Mouse (Mus musculus): Measurements from ENCODE around the gene Ttbk1.
"Not testable (repeated sequence)": the region's sequence is repeated elsewhere in the genome, so short reads cannot be mapped to it uniquely, and the experiment has no call there.

Ttbk1 gene

DNA sequence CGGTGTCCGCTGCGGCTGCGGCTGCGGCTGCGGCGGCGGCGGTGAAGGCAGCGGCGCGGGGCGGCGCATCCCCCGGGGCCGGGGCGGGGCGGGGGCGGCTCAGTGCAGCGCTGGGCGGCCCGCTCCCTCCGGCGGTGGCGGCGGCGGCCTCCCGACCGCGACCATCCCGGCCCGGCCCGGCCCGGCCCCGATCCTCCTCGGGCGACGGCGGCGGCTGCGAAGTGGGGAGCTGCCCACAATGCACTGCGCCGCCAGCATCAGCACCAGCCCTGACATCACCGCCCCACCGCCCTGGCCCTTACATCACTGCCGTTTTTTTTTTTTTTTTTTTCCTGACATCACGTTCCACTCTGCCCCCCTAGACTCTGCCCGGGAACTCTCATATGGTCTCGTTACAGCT is at the start of gene Ttbk1:
Gene Ttbk1, minus strand, starts transcription at position 245 of the 400 bp plus-strand sequence.
- no peak for DNase-seq (ENCODE audit: low spot score)

DNA sequence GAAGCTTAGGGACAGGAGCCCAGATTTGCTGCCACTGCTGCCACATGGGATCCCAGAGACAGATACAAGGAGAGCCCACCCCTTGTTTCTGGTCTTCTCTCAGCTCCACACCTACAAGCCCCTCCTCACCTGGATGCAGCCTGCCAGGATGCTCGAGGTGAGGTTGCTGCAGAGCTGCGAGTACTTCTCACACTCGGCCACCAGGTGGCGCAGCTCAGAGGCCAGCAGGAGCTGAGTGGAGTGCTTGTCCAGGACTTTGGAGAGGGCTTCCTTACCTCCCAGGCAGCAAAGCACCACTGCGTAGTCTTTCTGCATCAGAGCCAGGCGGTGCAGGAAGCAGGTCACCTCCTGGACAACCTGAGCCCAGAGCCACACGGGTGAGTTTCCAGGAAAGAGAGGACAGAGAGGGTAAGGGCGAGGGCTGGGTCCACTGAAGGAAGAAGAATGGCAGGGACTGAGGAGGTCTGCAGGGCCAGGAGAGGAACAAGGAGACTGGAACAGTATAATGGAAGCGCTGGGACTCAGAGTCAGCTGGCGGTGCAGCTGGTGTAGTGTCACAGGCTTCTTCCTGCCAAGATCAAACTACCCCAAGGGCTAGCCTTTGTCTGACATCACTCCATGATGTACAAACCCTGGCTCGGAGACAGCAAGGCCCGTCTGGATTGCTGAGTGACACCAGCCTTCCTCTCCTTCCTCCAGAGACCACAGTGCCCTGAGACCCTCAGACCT is 38.3 kb upstream of the Ttbk1 start:
- DNase-seq (ENCODE audit: low spot score) = no peak

DNA sequence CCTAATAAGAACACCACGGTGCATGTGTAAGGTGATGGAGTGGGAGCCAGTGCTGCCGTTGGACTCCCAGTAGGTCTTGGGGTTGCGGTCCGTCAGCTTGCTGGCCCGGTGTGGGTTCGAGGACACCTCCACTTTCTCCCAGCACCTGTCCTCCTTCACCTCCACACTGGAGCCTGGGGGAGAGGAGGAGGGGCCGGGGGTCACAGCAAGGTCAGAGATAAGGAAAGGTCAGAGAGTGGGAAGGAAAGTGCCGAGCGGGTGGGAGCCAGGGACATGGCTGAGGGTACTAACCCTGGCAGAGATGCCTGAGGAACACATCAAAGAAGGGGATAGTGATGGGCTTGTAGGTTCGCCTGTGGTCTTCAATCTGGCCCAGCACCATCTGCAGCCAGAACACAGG is 37.6 kb upstream of the Ttbk1 start:
- no peak for DNase-seq (ENCODE audit: low spot score)

DNA sequence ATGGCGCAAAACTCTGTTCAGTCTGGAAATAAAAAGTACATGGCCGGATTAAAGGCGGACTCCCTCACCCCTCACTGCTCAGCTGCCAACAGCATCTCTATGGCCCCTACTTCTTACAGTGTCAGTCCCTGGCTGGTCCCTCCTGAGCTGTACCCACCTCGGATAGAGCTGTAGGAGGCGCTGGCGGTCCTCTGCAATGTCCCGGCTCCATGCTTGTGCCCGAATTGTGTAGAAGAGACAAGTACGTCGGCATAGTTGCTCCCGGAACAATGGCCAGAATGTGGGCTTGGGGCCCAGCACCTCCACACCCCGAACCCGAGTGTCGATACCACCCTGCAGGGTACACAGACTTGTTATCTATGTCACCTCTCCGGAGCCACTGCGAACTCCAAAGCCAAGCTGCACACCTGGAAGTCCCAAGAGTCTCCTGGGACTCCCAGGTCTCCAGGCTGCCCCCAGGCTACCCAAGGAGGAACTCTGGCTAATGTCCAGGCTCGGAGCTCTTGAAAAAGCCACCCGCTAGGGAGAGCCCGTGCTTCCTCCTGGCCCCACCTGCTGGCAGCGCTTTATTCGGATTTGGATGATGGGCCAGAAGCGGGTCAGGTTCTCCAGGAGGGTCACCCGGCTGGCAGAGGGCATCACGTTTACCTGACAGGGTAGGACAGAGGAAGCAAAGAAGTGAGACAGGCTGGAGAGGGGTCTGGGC is 34.6 kb upstream of the Ttbk1 start:
- no peak for DNase-seq (ENCODE audit: low spot score)

DNA sequence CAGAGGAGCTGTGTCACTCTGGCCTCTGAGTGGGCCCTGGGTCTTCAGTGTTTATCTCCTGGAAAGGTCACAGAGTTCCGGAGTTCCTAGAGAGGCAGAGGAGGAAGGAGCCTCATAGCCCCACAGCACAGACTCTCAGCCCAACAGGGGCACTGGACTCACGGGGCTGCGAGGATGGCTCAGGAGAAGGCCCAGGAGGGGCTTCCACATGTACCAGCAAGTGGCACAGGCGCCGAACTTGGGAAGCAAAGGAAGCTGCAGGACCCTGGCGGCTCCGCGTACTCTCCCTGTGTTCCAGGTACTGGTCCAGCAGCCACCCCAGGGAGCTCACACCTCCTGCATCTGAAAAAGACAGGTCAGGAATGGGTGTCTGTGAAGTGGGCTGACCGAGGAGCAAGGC is 33.7 kb upstream of the Ttbk1 start:
- DNase-seq (ENCODE audit: low spot score) = no peak

DNA sequence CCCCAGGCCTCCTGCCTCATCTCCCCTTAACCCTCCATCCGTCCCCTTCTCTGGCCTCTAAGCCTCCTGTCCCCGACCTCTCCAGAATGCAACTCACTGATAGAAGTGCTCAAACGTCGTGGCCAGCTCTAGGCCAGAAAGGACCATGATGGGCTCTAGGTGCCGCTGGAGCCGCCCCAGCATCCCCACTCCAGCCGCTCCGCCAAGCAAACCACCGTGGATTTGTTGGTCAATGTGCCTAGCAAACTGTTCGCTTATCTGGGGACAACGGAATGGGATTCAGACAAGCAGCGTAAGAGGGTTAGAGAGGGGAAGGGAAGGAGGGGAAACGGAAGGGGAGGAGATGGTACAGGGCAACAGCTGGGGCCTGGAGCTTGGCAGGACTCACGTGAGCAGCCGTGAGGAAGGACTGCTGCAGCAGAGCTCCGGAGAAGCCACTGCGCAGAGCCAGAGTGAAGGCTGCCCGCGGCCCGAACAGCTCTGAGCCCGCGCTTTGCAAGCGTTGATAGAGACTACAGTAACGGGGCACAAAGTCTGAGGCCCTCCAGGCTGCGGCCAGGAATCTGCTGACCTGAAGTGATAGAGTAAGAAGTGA is 33.0 kb upstream of the Ttbk1 start:
- DNase-seq (ENCODE audit: low spot score) = no peak

DNA sequence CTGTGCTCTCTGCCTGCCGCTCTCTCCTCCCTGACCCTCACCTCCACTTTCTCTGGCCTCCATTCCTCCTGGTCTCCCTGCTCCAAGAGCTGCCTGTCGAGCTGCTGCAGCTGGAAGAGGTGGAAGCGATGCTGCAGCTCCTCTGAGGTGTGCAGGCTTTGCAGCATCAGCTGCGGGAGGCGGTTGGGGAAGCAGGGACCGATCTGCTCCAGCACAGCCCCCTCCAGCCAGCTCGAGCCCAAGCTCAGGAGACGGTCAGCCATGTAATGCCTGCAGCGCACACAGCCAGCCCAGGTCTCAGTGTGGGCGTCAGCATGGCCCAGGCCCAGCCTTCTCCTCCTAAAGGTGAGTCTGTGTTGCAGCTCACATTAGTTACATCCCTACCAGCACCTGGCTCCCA is 32.5 kb upstream of the Ttbk1 start:
- no peak for DNase-seq (ENCODE audit: low spot score)

DNA sequence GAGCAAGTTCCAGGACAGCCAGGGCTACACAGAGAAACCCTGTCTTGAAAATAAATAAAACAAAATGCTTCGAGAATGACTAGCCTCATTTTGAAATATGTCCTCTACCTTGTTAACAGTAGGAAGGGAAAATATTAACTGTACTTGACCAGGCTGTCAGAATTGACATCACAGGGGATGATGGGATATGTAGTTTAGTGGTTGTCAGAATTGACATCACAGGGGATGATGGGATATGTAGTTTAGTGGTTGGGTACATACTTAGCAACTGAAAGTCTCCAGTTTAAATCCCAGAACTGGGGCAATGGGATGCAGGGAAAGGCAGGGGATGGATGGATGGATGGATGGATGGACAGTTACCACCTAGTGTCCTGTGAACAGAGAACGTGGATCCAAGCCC is 25.9 kb upstream of the Ttbk1 start:
- DNase-seq (ENCODE audit: low spot score) = no peak

DNA sequence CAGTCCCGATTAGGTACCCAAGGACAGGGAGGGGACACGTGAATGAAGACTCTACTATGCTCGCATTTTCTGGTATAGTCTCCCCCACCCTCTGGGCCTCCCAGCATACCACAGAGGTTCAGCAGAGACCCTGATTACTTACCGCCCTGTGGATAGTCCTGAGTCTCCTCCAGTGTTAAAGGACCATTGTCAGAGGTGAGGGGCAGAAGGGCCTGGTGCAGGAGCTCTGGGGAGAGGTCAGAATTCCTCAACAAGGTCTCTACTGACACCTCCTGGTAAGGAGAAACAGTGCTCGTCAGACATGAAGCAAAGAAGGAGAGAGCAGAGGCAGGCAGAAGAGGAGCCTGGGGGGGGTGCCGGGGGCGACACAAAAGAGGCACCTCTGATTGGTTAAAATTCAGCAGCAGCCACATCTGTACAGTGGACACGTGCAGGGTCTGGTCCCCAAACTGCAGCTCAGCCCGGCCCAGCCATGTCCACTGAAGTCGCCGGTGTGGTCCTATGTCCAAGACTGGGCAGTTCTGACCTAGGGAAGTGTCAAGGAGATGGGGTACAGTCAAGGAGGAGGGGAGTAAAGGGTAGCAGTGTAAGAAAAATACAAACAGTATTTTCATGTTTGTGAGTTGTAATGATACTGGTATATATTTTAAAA is 23.7 kb upstream of the Ttbk1 start:
- DNase-seq (ENCODE audit: low spot score) = no peak

DNA sequence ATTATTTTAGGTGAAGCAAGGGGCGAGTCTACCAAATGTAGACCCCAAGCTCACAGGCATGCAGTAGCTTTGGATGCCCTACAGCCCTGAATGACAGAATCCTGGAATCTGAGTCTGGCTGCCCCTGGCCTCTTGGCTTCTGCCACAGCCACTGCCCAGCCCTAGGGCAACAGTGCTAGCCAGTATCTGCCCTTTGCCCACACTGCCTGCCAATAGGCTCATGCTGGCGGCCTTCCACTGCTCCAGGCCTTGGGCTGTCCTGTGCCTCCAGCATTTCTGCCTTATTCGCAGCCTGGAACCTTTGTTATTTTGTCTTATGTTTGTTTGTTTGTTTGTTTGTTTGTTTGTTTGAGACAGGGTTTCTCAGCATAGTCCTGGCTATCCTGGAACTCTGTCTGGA is 18.1 kb upstream of the Ttbk1 start:
- DNase-seq (ENCODE audit: low spot score) = no peak

DNA sequence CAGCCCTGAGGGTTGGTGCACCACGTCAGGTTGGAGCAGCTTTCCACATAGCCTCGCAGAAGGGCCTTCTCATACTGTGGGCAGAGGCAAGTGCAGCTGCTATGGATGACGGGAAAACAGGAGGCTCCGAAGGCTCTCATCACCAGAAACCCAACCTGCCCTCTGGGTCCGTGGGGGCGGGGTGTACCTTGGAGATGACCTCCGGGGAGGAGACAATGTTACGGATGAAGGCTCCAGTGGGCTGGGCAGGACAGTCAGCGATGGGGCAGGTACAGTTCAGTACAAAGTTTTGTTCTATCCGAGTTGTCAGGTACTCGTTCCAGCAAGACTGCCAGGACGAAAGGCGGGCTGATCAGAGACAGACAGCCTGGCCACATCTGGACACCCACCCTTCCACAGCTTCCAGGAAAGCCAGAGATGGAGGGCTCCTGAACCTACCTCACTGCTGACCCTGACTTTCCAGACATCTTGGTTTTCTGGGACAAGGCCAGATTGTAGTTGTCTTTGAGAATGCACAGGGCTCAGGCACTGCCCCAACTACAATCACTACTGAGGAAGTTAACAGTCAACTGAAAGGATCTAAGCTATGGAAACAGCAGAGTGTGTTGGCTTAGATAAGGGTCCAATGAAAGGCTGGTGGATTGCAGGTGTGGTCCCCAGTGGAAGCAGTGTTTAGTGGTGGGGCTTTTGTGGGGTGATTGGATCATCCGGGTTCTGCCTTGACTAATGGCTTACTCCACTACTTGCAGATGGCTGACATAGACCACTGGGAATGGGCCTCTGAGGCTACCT is 16.6 kb upstream of the Ttbk1 start:
- DNase-seq (ENCODE audit: low spot score) = no peak

DNA sequence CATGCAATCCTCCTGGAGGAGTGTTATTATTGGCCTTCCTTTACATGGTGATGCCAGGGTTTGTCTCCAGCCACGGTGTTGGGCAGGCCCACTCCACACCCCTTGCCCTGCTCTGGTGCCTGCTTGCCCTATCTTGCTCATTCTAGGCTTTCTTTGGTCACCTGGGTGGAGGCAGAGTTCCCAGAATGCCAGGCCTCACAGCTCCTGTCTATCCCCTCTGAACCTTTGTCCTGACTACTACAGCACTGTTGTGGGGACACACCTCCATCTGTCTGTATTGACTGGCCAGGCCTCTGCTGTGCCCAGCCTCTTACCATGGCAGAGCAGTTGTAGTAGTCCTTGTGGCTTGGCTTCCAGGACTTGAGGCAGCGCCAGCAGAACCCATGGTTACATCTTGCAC is 15.3 kb upstream of the Ttbk1 start:
- DNase-seq (ENCODE audit: low spot score) = no peak

DNA sequence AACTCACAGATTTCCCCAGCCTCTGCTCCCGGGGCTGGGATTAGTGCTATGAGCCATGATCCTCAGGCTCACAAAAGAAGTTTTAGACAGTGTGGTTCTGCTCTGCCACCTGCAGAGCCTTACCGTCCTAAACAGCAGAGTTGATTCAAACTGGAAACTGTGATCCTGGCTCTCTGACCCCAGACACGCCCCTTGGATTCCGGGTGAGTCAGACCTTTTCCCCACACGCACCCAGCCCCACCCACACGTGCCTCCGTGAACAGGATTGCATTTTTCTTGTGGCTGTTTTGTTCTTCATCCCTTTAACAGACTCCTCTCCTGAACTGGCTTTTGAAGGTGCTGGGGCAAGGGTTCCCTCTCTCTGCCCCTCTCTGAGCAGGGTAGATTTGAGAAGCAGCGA is 10.5 kb upstream of the Ttbk1 start:
- DNase-seq (ENCODE audit: low spot score) = no peak

DNA sequence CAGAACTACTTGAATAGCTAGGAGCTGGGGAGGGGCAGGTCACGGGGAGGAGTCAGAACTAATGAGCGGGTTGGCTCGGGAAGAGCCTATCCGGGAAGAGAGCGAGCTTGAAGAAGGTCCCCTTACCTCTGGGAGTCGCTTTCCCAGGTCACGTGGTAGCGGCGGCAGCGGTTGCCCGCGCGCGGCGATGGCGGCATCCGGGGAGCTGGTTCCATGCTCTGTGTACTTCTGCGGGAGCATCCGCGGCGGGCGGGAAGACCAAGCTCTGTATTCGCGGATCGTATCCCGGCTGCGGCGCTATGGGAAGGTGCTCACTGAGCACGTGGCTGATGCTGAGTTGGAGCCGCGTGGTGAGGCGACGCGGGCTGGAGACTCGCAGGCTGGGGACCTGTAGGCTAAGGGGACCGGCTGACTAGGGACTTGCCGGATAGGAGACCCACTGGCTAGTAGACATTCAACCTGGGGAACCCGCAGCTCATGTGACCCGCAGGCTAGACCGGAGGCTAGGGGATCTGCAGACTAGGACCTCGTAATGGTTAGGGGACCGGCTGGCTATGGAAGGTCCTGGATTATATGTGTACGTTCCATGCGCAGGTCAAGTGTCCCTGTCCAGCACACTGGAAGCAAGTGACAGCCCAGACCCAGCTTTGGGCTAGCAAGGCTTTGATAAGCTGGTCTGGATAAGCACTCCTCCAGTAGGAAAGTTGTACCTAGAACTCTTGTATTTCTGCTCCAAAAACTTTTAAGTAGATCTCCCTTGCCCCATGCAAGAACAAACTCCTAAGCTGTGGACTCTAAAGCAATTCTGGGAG is 9.4 kb upstream of the Ttbk1 start, which contains the start of gene Dnph1:
Gene Dnph1, plus strand, starts transcription at position 89 of the 812 bp plus-strand sequence.
- DNase-seq (ENCODE audit: low spot score) = peak; percentile 65

DNA sequence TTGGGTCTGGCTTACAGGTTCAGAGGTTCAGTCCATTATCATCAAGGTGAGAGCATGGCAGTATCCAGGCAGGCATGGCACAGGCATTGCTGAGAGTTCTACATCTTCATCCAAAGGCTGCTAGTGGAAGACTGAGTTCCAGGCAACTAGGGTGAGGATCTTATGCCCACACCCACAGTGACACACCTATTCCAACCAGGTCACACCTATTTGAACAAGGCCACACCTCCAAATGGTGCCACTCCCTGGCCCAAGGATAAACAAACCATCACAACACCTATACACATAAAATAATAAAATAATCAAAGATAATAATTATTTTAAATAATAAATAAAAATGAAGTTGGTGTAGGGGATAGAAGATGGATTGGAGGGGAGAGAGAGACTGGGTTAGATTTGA is 8.6 kb upstream of the Ttbk1 start:
- not testable (repeated sequence) for DNase-seq (ENCODE audit: low spot score)

DNA sequence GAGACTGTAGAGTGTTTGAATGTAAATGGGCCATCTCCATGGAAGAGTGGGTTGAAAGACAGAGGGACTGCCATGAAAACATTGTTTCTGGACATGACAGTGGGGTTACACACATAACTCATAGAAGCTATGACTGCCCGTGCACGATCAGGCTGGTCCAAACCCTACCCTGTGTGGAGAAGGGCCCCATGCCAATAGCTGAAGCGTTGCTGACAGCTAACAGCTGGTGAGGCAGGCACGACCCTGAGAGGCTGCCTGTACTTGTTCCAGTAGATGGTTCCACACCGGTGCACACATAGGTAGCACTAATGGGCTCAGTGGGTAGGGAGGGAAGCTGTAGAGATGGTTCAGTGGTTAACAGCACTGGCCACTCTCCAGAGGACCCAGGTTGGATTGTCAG is 8.0 kb upstream of the Ttbk1 start:
- no peak for DNase-seq (ENCODE audit: low spot score)

DNA sequence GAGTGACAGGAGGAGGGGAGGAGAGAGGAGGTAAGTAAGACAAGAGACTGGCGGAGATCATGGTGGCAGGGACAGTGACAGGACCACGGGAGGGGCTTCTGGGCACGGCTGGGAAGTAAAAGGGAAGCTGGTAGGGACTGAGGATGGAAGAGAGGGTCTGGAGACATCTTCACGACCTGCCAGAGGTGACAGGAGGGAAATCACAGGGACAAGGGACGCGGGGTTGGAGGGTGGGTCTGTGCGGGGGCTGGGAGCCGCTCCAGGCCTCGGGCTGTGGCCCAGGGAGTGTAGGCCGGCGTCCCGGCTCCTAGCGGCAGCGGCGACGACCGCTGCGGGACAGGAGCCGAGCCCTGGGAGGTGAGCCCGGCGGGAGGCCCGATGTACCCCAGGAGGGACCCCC is 480 bp downstream of the Ttbk1 start:
- no peak for DNase-seq (ENCODE audit: low spot score)

DNA sequence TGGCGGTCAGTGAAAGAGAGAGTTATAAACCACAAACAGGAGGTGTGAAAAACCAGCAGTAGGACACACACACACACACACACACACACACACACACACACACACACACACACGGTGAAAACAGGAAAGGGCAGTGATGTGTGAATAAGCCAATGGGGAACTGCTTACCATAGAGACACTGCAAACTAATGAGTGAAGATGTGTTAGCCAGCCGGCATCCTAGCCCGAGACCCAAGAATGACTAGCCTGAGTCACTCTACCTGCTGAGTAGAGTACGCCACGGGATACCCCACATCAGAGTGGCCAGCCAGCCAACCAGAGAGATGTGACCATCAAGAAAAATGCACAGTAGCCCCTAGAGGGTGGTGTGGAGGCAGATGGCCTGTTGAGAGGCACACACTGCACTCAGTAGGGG is 3.0 kb downstream of the Ttbk1 start:
- DNase-seq (ENCODE audit: low spot score) = no peak

DNA sequence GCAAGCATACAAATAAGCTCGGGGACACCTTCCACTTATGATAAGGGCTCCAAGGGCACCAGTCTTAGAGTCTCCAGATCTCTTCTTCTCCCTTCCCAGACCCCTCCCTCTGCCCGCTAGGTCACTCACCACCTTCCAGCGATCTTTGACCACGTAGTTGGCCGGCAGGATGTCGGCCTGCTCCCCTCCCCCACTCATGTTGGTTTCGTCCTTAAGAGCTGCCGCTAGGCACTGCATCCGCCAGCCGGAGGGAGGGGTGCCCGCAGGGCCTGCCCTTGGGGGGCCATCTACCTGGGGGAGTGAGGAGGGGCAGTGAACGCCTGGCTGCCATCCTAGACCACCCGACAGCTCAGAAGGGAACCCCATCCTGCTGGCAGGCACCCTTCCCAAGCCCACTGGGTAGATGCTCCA is 3.4 kb downstream of the Ttbk1 start:
- no peak for DNase-seq (ENCODE audit: low spot score)

DNA sequence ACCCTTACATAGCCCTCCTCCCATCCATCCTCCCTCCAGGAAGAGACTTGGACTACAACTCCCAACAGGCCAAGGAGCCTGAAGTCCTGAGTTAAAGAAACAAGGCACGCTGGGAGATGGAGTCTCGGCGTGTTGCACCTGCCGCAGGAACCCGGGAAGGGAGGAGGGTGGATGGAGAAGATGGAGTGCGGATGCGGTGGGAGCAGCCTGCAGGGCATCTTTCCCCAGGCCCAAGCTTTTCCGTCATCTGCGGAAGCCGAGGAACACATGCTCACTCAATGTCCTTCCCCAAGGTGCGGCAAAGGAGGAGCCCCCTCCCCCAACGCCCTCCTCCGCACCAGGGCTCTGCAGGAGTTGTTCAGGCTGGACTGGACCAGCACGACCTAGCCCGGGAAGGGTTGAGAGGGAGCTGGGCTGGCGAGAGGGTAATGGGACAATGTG is 3.9 kb downstream of the Ttbk1 start:
- DNase-seq (ENCODE audit: low spot score) = peak; percentile 45

DNA sequence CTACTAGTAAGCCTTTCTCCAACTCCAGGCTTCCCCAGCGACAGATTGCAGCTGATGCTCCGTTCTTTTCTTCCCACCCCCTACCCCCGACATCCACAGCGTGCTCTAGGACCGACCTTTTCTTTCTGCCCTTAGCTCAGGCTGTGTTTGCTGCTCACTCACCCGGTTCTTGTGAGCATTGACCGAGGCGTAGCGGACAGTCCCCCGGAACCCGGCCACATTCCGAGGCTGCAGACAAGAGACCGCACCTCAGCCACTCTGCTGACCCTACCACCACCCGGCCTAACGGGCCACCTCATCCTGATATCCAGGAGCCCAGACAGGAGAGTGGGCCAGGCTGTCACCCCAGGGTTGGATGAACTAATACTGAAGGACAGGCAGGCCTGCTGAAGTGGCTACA is 10.2 kb downstream of the Ttbk1 start:
- no peak for DNase-seq (ENCODE audit: low spot score)
